Mouse (Mus musculus) midbrain, postnatal 0 days (tissue): ENCODE results near the gene Gm39566. TPM values are rescaled to one million over a fixed set of nuclear protein-coding genes. Genes with fewer than 3 reads are reported as not detected.

Experiments used
- ATAC-seq: fragments of 200-750 bp; cut with Nextera tagmentation; 2 replicates; pipeline ENCODE4 v1.8.0; 2017; ENCODE audit warnings: moderate number of reproducible peaks, mild to moderate bottlenecking, moderate TSS enrichment, moderate library complexity; ENCODE audit not compliant: low FRiP score
- DNase-seq: peaks from one replicate; pipeline ENCODE4 v3.0.0-alpha.2; 2015; ENCODE audit warnings: low spot score
- H3K27ac ChIP-seq: fragments of 300-500 bp; sonication (generic); 2 replicates; pipeline ENCODE4 v1.5.1; 2014; ENCODE audit warnings: low read depth, mild to moderate bottlenecking, low read length, mixed read lengths
- H3K27me3 ChIP-seq: fragments of 300-500 bp; sonication (generic); 2 replicates; pipeline ENCODE4 v1.6.1; 2014; ENCODE audit warnings: low read length, control low read depth, mixed read lengths; ENCODE audit not compliant: insufficient read depth
- H3K36me3 ChIP-seq: fragments of 300-500 bp; sonication (generic); 2 replicates; pipeline ENCODE4 v1.6.1; 2014; ENCODE audit warnings: low read length, control low read depth, mixed read lengths; ENCODE audit not compliant: insufficient read depth
- H3K4me1 ChIP-seq: fragments of 300-500 bp; sonication (generic); 2 replicates; pipeline ENCODE4 v1.6.1; 2014; ENCODE audit warnings: mild to moderate bottlenecking, control low read depth, antibody characterized with exemption, low read length, mixed read lengths; ENCODE audit not compliant: insufficient read depth
- H3K4me2 ChIP-seq: fragments of 300-500 bp; sonication (generic); 2 replicates; pipeline ENCODE4 v1.6.1; 2014; ENCODE audit warnings: low read depth, mild to moderate bottlenecking, low read length, mixed read lengths; ENCODE audit not compliant: poor library complexity, severe bottlenecking
- H3K4me3 ChIP-seq: fragments of 300-500 bp; sonication (generic); 2 replicates; pipeline ENCODE4 v1.5.1; 2014; ENCODE audit warnings: low read depth, mild to moderate bottlenecking, low read length, moderate library complexity
- H3K9ac ChIP-seq: fragments of 300-500 bp; sonication (generic); replicated peaks from 2 replicates; pipeline ENCODE4 v1.6.1; 2014; ENCODE audit warnings: mild to moderate bottlenecking, low read length, moderate library complexity, mixed read lengths; ENCODE audit not compliant: poor library complexity, severe bottlenecking
- H3K9me3 ChIP-seq: fragments of 300-500 bp; sonication (generic); 2 replicates; pipeline ENCODE4 v1.6.1; 2016; ENCODE audit warnings: low read length, control low read depth
- CTCF ChIP-seq: IDR thresholded peaks from 2 replicates; pipeline ENCODE4 v1.5.1; 2016; ENCODE audit warnings: antibody characterized with exemption, mild to moderate bottlenecking
- WGBS: fragments of 180-500 bp; shearing (Covaris S2); extraction: QIAGEN DNeasy Blood & Tissue Kit; methylation state at CpG from one replicate; pipeline ENCODE4 v1.1.7; 2014; 5-methylcytosine and 5-hydroxymethylcytosine counted together
- polyA plus RNA-seq: library from polyadenylated mRNA; unstranded; fragments of >200 nt; fragmentation: Nextera tagmentation; extraction: Ambion mirVana; gene quantifications from 2 replicates; pipeline ENCODE4 v1.2.1, GENCODE M21; 2015
- total RNA-seq: library from RNA; depleted of rRNA; stranded (reverse); fragments of >200 nt; gene quantifications from 2 replicates; pipeline ENCODE4 v1.2.3, GENCODE M21; 2014

The Gm39566 gene
- total and polyA plus RNA-seq, 2 experiments from 2014 or later, result not detected

- ATAC-seq, result no peak
These were observed 36.1 kb downstream of the Gm39566 start for GRCm38 (mm10) chr11:69778985-69779384.

DNA sequence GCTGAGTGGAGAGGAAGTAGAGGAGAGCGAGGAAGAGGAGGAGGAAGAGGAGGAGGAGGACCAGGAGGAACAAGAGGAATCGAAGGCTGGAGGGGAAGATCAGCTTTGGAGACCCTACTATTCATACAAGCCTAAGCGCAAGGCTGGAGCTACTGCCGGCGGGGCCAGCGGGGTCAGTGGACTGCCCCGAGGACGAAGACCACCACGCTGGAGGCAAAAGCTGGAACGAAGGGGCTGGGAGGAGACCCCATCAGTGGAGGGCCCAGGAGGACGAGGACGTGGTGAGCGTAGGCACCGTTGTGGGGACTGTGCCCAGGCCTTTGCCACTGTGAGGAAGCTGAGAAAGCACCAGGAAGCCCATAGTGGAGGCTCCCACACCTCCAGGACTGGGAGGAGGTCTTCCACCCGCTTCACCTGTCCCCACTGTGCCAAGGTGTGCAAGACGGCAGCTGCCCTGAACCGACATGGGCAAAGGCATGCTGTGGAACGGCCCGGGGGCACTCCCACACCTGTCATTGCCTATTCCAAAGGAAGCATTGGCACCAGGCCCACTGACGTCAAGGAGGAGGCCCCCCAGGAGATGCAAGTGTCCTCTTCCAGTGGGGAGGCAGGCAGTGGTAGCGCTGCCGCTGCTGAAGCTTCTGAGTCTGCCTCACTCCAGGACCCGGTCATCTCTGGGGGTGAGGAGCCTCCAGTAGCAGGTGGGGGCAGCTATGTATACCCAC is 36.7 kb downstream of the Gm39566 start:
- Histone ChIP-seq H3K36me3 (peaks cover 20% of the 10 kb centered on the region; the same call in 1 of the 2 replicates), H3K9ac (no peak overlapping the region), H3K27ac (no peak overlapping the region), H3K4me3 (no peak overlapping the region), H3K4me2 (no peak overlapping the region), H3K9me3 (no peaks in the 10 kb centered on the region), H3K4me1 (no peaks in the 10 kb centered on the region), H3K27me3 (no peaks in the 10 kb centered on the region)
- TF ChIP-seq CTCF, result no peak
- DNase-seq (no peak), ATAC-seq (no peak)
- WGBS, result 73% methylated on average over 23 of the region's 23 CpGs

More at GRCm38 (mm10) chr11:69778985-69779384, 36.1 kb downstream of the Gm39566 start:
- H3K9me3 ChIP-seq, result no peaks in the 10 kb centered on the region
- DNase-seq, result no peak
- H3K27me3 ChIP-seq, result no peaks in the 10 kb centered on the region
- no peak overlapping the region for H3K27ac ChIP-seq
- H3K36me3 ChIP-seq, result peaks cover 20% of the 10 kb centered on the region; the same call in 1 of the 2 replicates
- WGBS, result 59% methylated on average over 7 of the region's 7 CpGs
- H3K4me2 ChIP-seq, result no peak overlapping the region
- TF ChIP-seq CTCF, result no peak
- H3K4me3 ChIP-seq, result no peak overlapping the region
- H3K9ac ChIP-seq, result no peak overlapping the region
- H3K4me1 ChIP-seq, result no peaks in the 10 kb centered on the region

DNA sequence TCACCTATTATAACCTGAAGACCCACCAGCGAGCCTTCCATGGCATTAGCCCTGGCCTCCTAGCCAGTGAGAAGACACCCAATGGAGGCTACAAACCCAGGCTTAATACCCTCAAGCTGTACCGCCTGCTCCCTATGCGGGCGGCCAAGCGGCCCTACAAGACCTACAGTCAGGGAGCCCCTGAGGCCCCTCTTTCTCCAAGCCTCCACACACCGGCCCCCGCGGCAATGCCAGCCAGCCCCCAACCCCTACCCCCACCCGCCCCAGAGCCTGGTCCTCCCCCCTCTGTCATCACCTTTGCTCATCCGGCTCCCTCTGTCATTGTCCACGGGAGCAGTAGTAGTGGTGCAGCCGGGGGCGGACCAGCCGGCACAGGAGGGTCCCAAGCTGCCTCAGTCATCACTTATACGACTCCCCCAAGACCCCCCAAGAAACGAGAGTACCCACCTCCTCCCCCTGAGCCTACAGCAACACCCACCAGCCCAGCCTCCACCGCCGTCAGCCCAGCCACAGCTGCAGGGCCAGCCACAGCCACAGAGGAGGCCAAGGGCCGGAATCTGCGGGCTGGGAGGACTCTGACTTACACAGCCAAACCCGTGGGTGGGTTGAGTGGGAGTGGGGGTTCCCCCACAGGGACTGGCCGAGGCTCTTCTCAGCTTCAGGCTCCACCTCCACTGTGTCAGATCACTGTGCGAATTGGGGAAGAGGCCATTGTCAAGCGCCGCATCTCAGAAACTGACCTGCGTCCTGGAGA is 37.4 kb downstream of the Gm39566 start:
- ATAC-seq (no peak), DNase-seq (no peak)
- Histone ChIP-seq H3K4me2 (no peak overlapping the region), H3K36me3 (peaks cover 20% of the 10 kb centered on the region; the same call in 1 of the 2 replicates), H3K9me3 (no peaks in the 10 kb centered on the region), H3K4me3 (no peak overlapping the region), H3K9ac (no peak overlapping the region), H3K27ac (no peak overlapping the region), H3K4me1 (no peaks in the 10 kb centered on the region), H3K27me3 (no peaks in the 10 kb centered on the region)
- TF ChIP-seq CTCF, result no peak
- 62% methylated on average over 25 of the region's 26 CpGs for WGBS

GRCm38 (mm10) chr11:69776488-69776887 is 38.6 kb downstream of the Gm39566 start:
- Histone ChIP-seq H3K27me3 (no peaks in the 10 kb centered on the region), H3K9ac (no peak overlapping the region), H3K4me3 (no peak overlapping the region), H3K4me2 (no peak overlapping the region), H3K27ac (no peak overlapping the region), H3K36me3 (peaks cover 20% of the 10 kb centered on the region; the same call in 1 of the 2 replicates), H3K9me3 (no peaks in the 10 kb centered on the region), H3K4me1 (no peaks in the 10 kb centered on the region)
- DNase-seq (no peak), ATAC-seq (no peak)
- TF ChIP-seq CTCF, result no peak
- WGBS, result 89% methylated on average over 20 of the region's 20 CpGs

GRCm38 (mm10) chr11:69775716-69776115 is 39.4 kb downstream of the Gm39566 start:
- peaks cover 20% of the 10 kb centered on the region; the same call in 1 of the 2 replicates for H3K36me3 ChIP-seq
- H3K4me3 ChIP-seq, result no peak overlapping the region
- ATAC-seq (no peak), DNase-seq (no peak)
- TF ChIP-seq CTCF, result no peak
- H3K4me1 ChIP-seq, result no peaks in the 10 kb centered on the region
- no peak overlapping the region for H3K27ac ChIP-seq
- H3K4me2 ChIP-seq, result no peak overlapping the region
- 74% methylated on average over 10 of the region's 10 CpGs for WGBS
- no peaks in the 10 kb centered on the region for H3K9me3 ChIP-seq
- no peaks in the 10 kb centered on the region for H3K27me3 ChIP-seq
- no peak overlapping the region for H3K9ac ChIP-seq

GRCm38 (mm10) chr11:69774961-69775360 is 40.1 kb downstream of the Gm39566 start:
- H3K36me3 ChIP-seq, result peaks cover 20% of the 10 kb centered on the region; the same call in 1 of the 2 replicates
- no peaks in the 10 kb centered on the region for H3K4me1 ChIP-seq
- no peaks in the 10 kb centered on the region for H3K9me3 ChIP-seq
- no peak overlapping the region for H3K4me3 ChIP-seq
- WGBS, result 50% methylated on average over 5 of the region's 5 CpGs
- DNase-seq (no peak), ATAC-seq (no peak)
- H3K27ac ChIP-seq, result no peak overlapping the region
- no peak overlapping the region for H3K9ac ChIP-seq
- no peaks in the 10 kb centered on the region for H3K27me3 ChIP-seq
- no peak overlapping the region for H3K4me2 ChIP-seq
- no peak for TF ChIP-seq CTCF
